Mouse (Mus musculus) liver, adult 2 months (tissue): ENCODE results near the gene Arhgef17. TPM values are rescaled to one million over a fixed set of nuclear protein-coding genes. Genes with fewer than 3 reads are reported as not detected.
A peak's percentile ranks its signal among the peaks of the same experiment; 100 is the strongest.

Experiments
- DNase-seq: peaks from one replicate; pipeline ENCODE4 v3.0.0-alpha.2; 2011; ENCODE audit warnings: low read depth, low spot score; ENCODE audit errors: extremely low read depth
- H3K27ac ChIP-seq: fragments of 200-500 bp; replicated peaks from 2 replicates; pipeline ENCODE4 v1.5.1; 2012; ENCODE audit warnings: low read depth, mild to moderate bottlenecking, control low read depth, inconsistent platforms, low read length; ENCODE audit not compliant: insufficient read depth
- H3K27me3 ChIP-seq: fragments of 200-500 bp; 2 replicates; pipeline ENCODE4 v1.6.1; 2012; ENCODE audit warnings: mild to moderate bottlenecking, moderate library complexity, low read length, inconsistent platforms; ENCODE audit not compliant: control insufficient read depth, insufficient read depth
- H3K36me3 ChIP-seq: fragments of 200-500 bp; 2 replicates; pipeline ENCODE4 v1.6.1; 2012; ENCODE audit warnings: low read length, inconsistent platforms; ENCODE audit not compliant: control insufficient read depth, insufficient read depth
- H3K4me1 ChIP-seq: fragments of 200-500 bp; 2 replicates; pipeline ENCODE4 v1.6.1; 2011; ENCODE audit warnings: low read length; ENCODE audit not compliant: control insufficient read depth, insufficient read depth
- H3K4me3 ChIP-seq: fragments of 200-500 bp; 2 replicates; pipeline ENCODE4 v1.5.1; 2011; ENCODE audit warnings: low read depth, mild to moderate bottlenecking, control low read depth, low read length, moderate library complexity; ENCODE audit not compliant: insufficient read depth
- H3K79me2 ChIP-seq: fragments of 200-500 bp; 2 replicates; pipeline ENCODE4 v1.6.1; 2012; ENCODE audit warnings: inconsistent platforms, mild to moderate bottlenecking, low read length, moderate library complexity; ENCODE audit not compliant: control insufficient read depth, insufficient read depth
- H3K9ac ChIP-seq: fragments of 200-500 bp; 2 replicates; pipeline ENCODE4 v1.6.1; 2012; ENCODE audit warnings: low read depth, mild to moderate bottlenecking, control low read depth, inconsistent platforms, low read length
- CTCF ChIP-seq: fragments of 200-500 bp; IDR thresholded peaks from 2 replicates; pipeline ENCODE4 v1.5.1; 2011; ENCODE audit warnings: low read depth, low read length, control low read depth
- POLR2A ChIP-seq: fragments of 200-500 bp; IDR thresholded peaks from 2 replicates; pipeline ENCODE4 v1.6.1; 2011; ENCODE audit warnings: low read length, control low read depth; ENCODE audit not compliant: insufficient read depth; ENCODE audit errors: extremely low read depth
- WGBS: fragments of 180-500 bp; shearing (Covaris S2); methylation state at CpG from one replicate; pipeline ENCODE4 v1.1.7; 2018; 5-methylcytosine and 5-hydroxymethylcytosine counted together
- polyA plus RNA-seq: library from polyadenylated mRNA; depleted of rRNA; stranded (reverse); fragments of >200 nt; gene quantifications from 2 replicates; pipeline ENCODE4 v1.2.3, GENCODE M21; 2012
- total RNA-seq: library from RNA; depleted of rRNA; stranded (reverse); fragments of >200 nt; gene quantifications from 2 replicates; pipeline ENCODE4 v1.2.3, GENCODE M21; 2014

Gene Arhgef17
- total and polyA plus RNA-seq, 2 experiments: 1.2 to 1.8 TPM

DNA sequence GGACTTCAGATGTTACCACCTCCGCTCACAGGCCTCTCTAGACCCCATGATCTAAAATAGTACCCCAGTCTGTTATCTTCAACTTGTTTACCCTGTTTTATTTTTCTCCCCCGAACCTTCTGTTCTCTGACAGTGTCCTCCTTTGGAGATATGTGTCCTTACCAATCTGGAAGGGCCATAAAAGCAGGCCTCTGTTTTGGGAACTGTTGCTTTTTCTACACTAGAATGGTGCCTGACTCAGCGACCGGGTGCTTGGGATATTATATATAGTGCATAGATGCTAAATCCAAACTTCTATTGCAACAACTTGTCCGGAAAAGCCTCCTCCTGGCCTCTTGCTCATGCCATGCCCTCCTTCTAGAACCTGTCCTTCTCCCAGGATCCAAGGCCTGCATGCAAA, 7.7 kb downstream of the Arhgef17 start:
- Histone ChIP-seq H3K4me1 (no peaks in the 10 kb centered on the region), H3K27me3 (peaks cover 2% of the 10 kb centered on the region; the same call in 1 of the 2 replicates)
- TF ChIP-seq CTCF (no peak), POLR2A (no peak)

DNA sequence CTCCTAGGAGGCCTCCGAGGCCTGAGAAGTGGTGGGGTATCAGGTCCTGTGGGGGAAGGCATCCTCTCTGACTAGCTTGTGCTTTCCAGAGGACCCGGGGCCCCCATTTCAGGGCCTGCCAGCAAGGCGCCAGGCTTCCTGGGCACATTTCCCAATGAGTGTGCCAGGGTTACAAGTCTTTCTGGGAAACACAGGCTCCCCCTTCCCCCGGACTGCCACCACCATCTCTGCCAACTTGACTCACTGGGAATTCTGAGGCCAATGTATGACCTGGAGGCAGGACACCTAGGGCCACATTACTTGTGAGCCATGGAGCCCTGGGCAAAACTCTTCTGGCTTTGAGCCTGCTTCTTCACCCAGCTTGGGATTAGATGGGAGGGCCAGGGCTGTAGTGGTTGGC, 9.0 kb downstream of the Arhgef17 start:
- no peaks in the 10 kb centered on the region for H3K36me3 ChIP-seq
- H3K4me3 ChIP-seq: no peak overlapping the region
- H3K27ac ChIP-seq: no peak overlapping the region
- no peaks in the 10 kb centered on the region for H3K79me2 ChIP-seq
- no peak overlapping the region for H3K9ac ChIP-seq
- no peaks in the 10 kb centered on the region for H3K4me1 ChIP-seq
- 67% methylated on average over 4 of the region's 4 CpGs for WGBS
- no peak for DNase-seq
- no peak for TF ChIP-seq POLR2A
- TF ChIP-seq CTCF: no peak
- no peaks in the 10 kb centered on the region for H3K27me3 ChIP-seq

More for the DNA sequence above, 7.7 kb downstream of the Arhgef17 start:
- Histone ChIP-seq H3K9ac (no peak overlapping the region), H3K79me2 (no peaks in the 10 kb centered on the region), H3K36me3 (no peaks in the 10 kb centered on the region), H3K27ac (no peak overlapping the region), H3K4me3 (no peak overlapping the region)
- no peak for DNase-seq
- WGBS: 90% methylated on average over 5 of the region's 5 CpGs

- no peak for DNase-seq
- Histone ChIP-seq H3K27ac (no peak overlapping the region), H3K9ac (no peak overlapping the region), H3K4me3 (no peak overlapping the region), H3K36me3 (no peaks in the 10 kb centered on the region), H3K79me2 (no peaks in the 10 kb centered on the region), H3K27me3 (no peaks in the 10 kb centered on the region), H3K4me1 (no peaks in the 10 kb centered on the region)
- TF ChIP-seq CTCF (no peak), POLR2A (no peak)
- 90% methylated on average over 5 of the region's 5 CpGs for WGBS
Observed at GRCm38 (mm10) chr7:100921289-100921688, 10.6 kb downstream of the Arhgef17 start.

DNA sequence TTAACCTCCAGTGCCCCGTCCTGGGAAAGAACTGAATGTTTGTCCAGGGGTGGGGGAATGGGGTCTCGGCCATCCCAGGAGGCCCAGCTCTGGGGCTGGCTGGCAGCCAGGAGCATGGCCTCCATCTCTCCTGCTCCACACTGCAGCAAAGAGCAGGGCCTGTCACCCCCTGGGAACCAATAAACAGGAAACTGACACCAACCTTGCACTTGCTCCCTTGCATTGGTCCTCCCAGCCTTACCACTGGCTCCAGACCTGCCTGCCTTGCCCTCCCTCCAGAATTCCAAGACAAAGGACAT, 12.1 kb downstream of the Arhgef17 start:
- Histone ChIP-seq H3K27me3 (no peaks in the 10 kb centered on the region), H3K79me2 (no peaks in the 10 kb centered on the region), H3K4me3 (no peak overlapping the region), H3K27ac (no peak overlapping the region), H3K9ac (no peak overlapping the region), H3K36me3 (no peaks in the 10 kb centered on the region), H3K4me1 (no peaks in the 10 kb centered on the region)
- WGBS: 68% methylated on average over 2 of the region's 2 CpGs
- DNase-seq: no peak
- TF ChIP-seq CTCF (no peak), POLR2A (no peak)

DNA sequence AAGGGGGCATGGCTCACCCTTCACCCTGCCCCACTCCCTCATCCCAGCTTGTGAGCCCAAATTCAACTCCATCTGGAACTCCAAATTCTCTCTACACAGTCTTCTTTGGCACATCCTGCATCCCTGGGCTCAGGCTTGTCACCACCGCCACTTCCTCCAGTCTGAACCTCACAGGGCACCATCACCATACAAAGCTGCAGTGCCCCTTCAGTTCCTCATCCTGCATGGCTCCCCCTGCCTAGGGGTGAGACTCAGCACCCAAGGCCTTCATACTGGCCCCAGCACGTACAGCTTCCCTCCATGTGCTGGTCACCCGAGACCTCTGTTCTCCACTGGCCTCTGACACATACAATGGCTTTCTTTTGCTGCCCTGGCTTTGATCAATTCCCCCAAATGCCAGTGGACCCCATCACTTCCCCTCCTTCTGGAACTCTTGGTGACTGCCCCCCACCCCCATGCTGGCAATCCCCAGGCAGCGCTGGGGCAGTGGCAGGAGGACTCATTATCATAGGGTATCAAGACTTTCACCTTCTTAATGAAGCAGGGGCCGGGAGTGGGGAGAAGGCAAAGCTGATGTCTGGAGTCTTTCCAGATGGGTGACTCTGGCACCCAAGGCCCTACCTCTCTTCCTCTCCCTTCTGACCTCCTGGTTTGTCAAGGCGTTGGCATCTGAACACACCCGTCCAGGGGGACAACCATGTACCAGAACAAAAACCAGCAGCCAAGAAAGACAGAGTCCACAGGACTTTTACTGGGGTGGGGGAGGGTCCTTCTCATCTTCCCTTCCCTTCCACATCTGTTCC, 12.7 kb downstream of the Arhgef17 start:
- Histone ChIP-seq H3K4me3 (no peak overlapping the region), H3K79me2 (no peaks in the 10 kb centered on the region)
- WGBS: 83% methylated on average over 7 of the region's 7 CpGs

DNA sequence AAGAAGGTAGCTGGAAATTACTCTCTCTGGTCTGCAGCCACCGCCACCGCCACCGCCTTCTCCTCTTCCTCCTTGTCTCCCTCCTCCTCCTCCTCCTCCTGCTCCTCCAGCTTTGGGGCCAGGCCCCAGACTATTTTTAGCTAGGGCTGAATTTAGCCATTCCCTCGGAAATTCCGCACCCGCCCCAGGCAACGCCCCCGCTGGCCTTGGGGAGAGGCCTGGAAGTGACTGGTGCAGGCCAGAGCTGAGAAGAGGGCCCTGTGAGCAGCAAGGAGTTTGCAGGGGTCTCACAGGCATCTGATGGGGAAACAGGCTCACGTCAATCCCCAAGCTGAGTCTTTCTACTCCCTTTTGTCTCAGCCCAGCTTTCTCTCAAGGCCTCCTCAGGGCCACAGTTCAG, 13.7 kb downstream of the Arhgef17 start:
- Histone ChIP-seq H3K79me2 (no peaks in the 10 kb centered on the region), H3K4me1 (no peaks in the 10 kb centered on the region), H3K27me3 (no peaks in the 10 kb centered on the region), H3K36me3 (no peaks in the 10 kb centered on the region), H3K27ac (peak overlapping the region; percentile 19; the same call in 1 of the 2 replicates), H3K9ac (no peak overlapping the region), H3K4me3 (no peak overlapping the region)
- 83% methylated on average over 9 of the region's 9 CpGs for WGBS
- DNase-seq: no peak
- TF ChIP-seq POLR2A (no peak), CTCF (no peak)

More for the DNA sequence above, 12.7 kb downstream of the Arhgef17 start:
- no peak for DNase-seq
- no peak for TF ChIP-seq POLR2A
- TF ChIP-seq CTCF: no peak
- H3K27me3 ChIP-seq: no peaks in the 10 kb centered on the region
- no peak overlapping the region for H3K9ac ChIP-seq
- no peaks in the 10 kb centered on the region for H3K36me3 ChIP-seq
- no peak overlapping the region for H3K27ac ChIP-seq
- H3K4me1 ChIP-seq: no peaks in the 10 kb centered on the region
